Mouse (Mus musculus) lung, adult 2 months (tissue): ENCODE measurements around the gene Napepld. TPM values are rescaled to one million over a fixed set of nuclear protein-coding genes. Genes with fewer than 3 reads are reported as not detected.
A peak's percentile ranks its signal among the peaks of the same experiment; 100 is the strongest.

ENCODE experiments used
- DNase-seq: peaks from one replicate; pipeline ENCODE4 v3.0.0; 2022
- H3K4me1 ChIP-seq: fragments of 200-500 bp; 2 replicates; pipeline ENCODE4 v1.6.1; 2011; ENCODE audit warnings: low read length; ENCODE audit not compliant: control insufficient read depth, insufficient read depth
- H3K4me3 ChIP-seq: fragments of 200-500 bp; replicated peaks from 2 replicates; pipeline ENCODE3; 2011; ENCODE audit warnings: low read depth, mild to moderate bottlenecking, control low read depth, low read length; ENCODE audit errors: extremely low read depth
- CTCF ChIP-seq: fragments of 200-500 bp; IDR thresholded peaks from 2 replicates; pipeline ENCODE4 v1.5.1; 2011; ENCODE audit warnings: mild to moderate bottlenecking, low read length, control low read depth; ENCODE audit not compliant: insufficient read depth
- POLR2A ChIP-seq: fragments of 200-500 bp; IDR thresholded peaks from 2 replicates; pipeline ENCODE4 v1.6.1; 2011; ENCODE audit warnings: low read depth, mild to moderate bottlenecking, control low read depth, low read length, borderline replicate concordance; ENCODE audit errors: extremely low read depth
- WGBS: fragments of 180-500 bp; shearing (Covaris S2); methylation state at CpG from one replicate; pipeline ENCODE4 v1.1.7; 2018; 5-methylcytosine and 5-hydroxymethylcytosine counted together
- polyA plus RNA-seq: library from polyadenylated mRNA; depleted of rRNA; stranded (reverse); fragments of >200 nt; gene quantifications from 2 replicates; pipeline ENCODE4 v1.2.3, GENCODE M21; 2012

Napepld gene
- polyA plus RNA-seq, 1 experiment, result 3.6 TPM

- Histone ChIP-seq H3K4me1 (peaks cover 6% of the 10 kb centered on the region), H3K4me3 (peak overlapping the region; percentile 66)
- no peak for DNase-seq
- TF ChIP-seq POLR2A, result no peak
- no peak for TF ChIP-seq CTCF
- WGBS, result 73% methylated on average over 20 of the region's 20 CpGs
These were observed 33.9 kb upstream of the Napepld start for GRCm38 (mm10) chr5:21735100-21735499.

- no peak overlapping the region for H3K4me3 ChIP-seq
- no peak for TF ChIP-seq POLR2A
- peak; percentile 51; the same call in 1 of the 2 replicates for TF ChIP-seq CTCF
- DNase-seq, result no peak
- peaks cover 5% of the 10 kb centered on the region for H3K4me1 ChIP-seq
- WGBS, result 26% methylated on average over 8 of the region's 8 CpGs
These were observed 31.7 kb upstream of the Napepld start for GRCm38 (mm10) chr5:21732930-21733329.

- no peak for DNase-seq
- Histone ChIP-seq H3K4me1 (no peaks in the 10 kb centered on the region; the same call in 1 of the 2 replicates), H3K4me3 (no peak overlapping the region)
- 91% methylated on average over 3 of the region's 3 CpGs for WGBS
- no peak for TF ChIP-seq CTCF
- no peak for TF ChIP-seq POLR2A
These were observed 31.1 kb upstream of the Napepld start for GRCm38 (mm10) chr5:21732177-21732911.

- no peak for DNase-seq
- Histone ChIP-seq H3K4me1 (no peaks in the 10 kb centered on the region), H3K4me3 (no peak overlapping the region)
- TF ChIP-seq POLR2A, result no peak
- no peak for TF ChIP-seq CTCF
- 78% methylated on average over 5 of the region's 5 CpGs for WGBS
These were observed 27.9 kb upstream of the Napepld start for GRCm38 (mm10) chr5:21729107-21729506.

- H3K4me1 ChIP-seq, result no peaks in the 10 kb centered on the region
- DNase-seq, result no peak
- no peak overlapping the region for H3K4me3 ChIP-seq
- 53% methylated on average over 7 of the region's 7 CpGs for WGBS
- TF ChIP-seq POLR2A (no peak), CTCF (no peak)
These were observed 23.7 kb upstream of the Napepld start for GRCm38 (mm10) chr5:21724872-21725271.

- 50% methylated on average over 1 of the region's 1 CpGs for WGBS
- H3K4me1 ChIP-seq, result no peaks in the 10 kb centered on the region
- no peak overlapping the region for H3K4me3 ChIP-seq
- no peak for DNase-seq
- TF ChIP-seq POLR2A (no peak), CTCF (no peak)
These were observed 23.2 kb upstream of the Napepld start for GRCm38 (mm10) chr5:21724427-21724826.

GRCm38 (mm10) chr5:21719209-21719608 lies 18.0 kb upstream of the Napepld start:
- WGBS, result 96% methylated on average over 2 of the region's 2 CpGs
- DNase-seq, result no peak

GRCm38 (mm10) chr5:21718546-21718945 lies 17.4 kb upstream of the Napepld start:
- 75% methylated on average over 5 of the region's 5 CpGs for WGBS
- Histone ChIP-seq H3K4me3 (no peak overlapping the region), H3K4me1 (no peaks in the 10 kb centered on the region)
- DNase-seq, result no peak
- TF ChIP-seq CTCF (no peak), POLR2A (no peak)

More at GRCm38 (mm10) chr5:21719209-21719608, 18.0 kb upstream of the Napepld start:
- Histone ChIP-seq H3K4me1 (no peaks in the 10 kb centered on the region), H3K4me3 (no peak overlapping the region)
- TF ChIP-seq POLR2A, result no peak

GRCm38 (mm10) chr5:21717165-21717715 lies 16.0 kb upstream of the Napepld start:
- Histone ChIP-seq H3K4me3 (no peak overlapping the region), H3K4me1 (no peaks in the 10 kb centered on the region)
- 86% methylated on average over 10 of the region's 10 CpGs for WGBS
- no peak for DNase-seq
- TF ChIP-seq POLR2A, result no peak
- TF ChIP-seq CTCF, result no peak

GRCm38 (mm10) chr5:21714447-21714846 lies 13.3 kb upstream of the Napepld start:
- TF ChIP-seq CTCF, result no peak
- no peak for TF ChIP-seq POLR2A

More at GRCm38 (mm10) chr5:21714447-21714846, 13.3 kb upstream of the Napepld start:
- WGBS, result 90% methylated on average over 4 of the region's 4 CpGs
- Histone ChIP-seq H3K4me3 (no peak overlapping the region), H3K4me1 (no peaks in the 10 kb centered on the region)
- no peak for DNase-seq
